Mouse (Mus musculus) CH12.LX (cell line): ENCODE measurements at regions not wholly inside any gene's neighbourhood (a gene's known extent, or its start where the extent isn't known, plus 50 kb on each side); places are given as distances from the start of the nearest gene placed in this dataset.

Source experiments
- DNase-seq: peaks from one replicate; pipeline ENCODE4 v3.0.0-alpha.2; 2013; ENCODE audit errors: extremely low read depth
- H3K27ac ChIP-seq: 2 replicates; pipeline ENCODE4 v1.5.1; 2012; ENCODE audit warnings: low read depth, mild to moderate bottlenecking, control low read depth, moderate library complexity; ENCODE audit not compliant: insufficient read depth
- H3K27me3 ChIP-seq: replicated peaks from 2 replicates; pipeline ENCODE3; 2012; ENCODE audit warnings: inconsistent platforms
- H3K36me3 ChIP-seq, 2 experiments: replicated peaks in 1 of 2; 2 replicates each; pipeline versions ENCODE3 to v1.6.1; 2012; ENCODE audit warnings: inconsistent platforms in 1 of 2, low read length in 1 of 2, mild to moderate bottlenecking in 1 of 2, mixed read lengths in 1 of 2, moderate library complexity in 1 of 2; ENCODE audit not compliant: control insufficient read depth in 1 of 2, insufficient read depth in 1 of 2
- H3K4me1 ChIP-seq, 2 experiments: 2 replicates each; pipeline ENCODE4 v1.6.1; 2012; ENCODE audit warnings: inconsistent platforms in 1 of 2, moderate library complexity in 1 of 2; ENCODE audit not compliant: insufficient read depth in 2 of 2, control insufficient read depth in 1 of 2
- H3K4me2 ChIP-seq: 2 replicates; pipeline ENCODE4 v1.6.1; 2012; ENCODE audit warnings: low read depth, mild to moderate bottlenecking, control low read depth; ENCODE audit not compliant: poor library complexity, insufficient read depth, severe bottlenecking
- H3K4me3 ChIP-seq, 3 experiments: fragments of 150-350 bp in 1 of 3; sonication (generic) in 1 of 3; replicated peaks in 1 of 3; 2 replicates each; pipeline versions ENCODE3 to v1.5.1; 2011 to 2012; ENCODE audit warnings: low read depth in 2 of 3, low read length in 2 of 3, mild to moderate bottlenecking in 2 of 3, moderate library complexity in 2 of 3, control low read depth in 1 of 3, improper control_type of control experiment in 1 of 3, inconsistent platforms in 1 of 3, mixed read lengths in 1 of 3; ENCODE audit not compliant: poor library complexity in 1 of 3
- H3K79me2 ChIP-seq: replicated peaks from 2 replicates; pipeline ENCODE4 v1.6.1; 2012; ENCODE audit warnings: mild to moderate bottlenecking, moderate library complexity; ENCODE audit not compliant: control insufficient read depth, poor library complexity, insufficient read depth, severe bottlenecking; ENCODE audit errors: extremely low read depth
- H3K9ac ChIP-seq: 2 replicates; pipeline ENCODE4 v1.6.1; 2012; ENCODE audit warnings: low read depth, mild to moderate bottlenecking, control low read depth, moderate library complexity; ENCODE audit not compliant: insufficient read depth
- H3K9me3 ChIP-seq: replicated peaks from 2 replicates; pipeline ENCODE3; 2012; ENCODE audit warnings: low read length, inconsistent platforms, mixed read lengths
- BHLHE40 ChIP-seq: IDR thresholded peaks from 2 replicates; pipeline ENCODE4 v1.6.1; 2011; ENCODE audit warnings: mild to moderate bottlenecking, low read depth, low read length, improper control_type of control experiment
- CHD2 ChIP-seq: IDR thresholded peaks from 2 replicates; pipeline ENCODE4 v1.6.1; 2011; ENCODE audit warnings: low read length, improper control_type of control experiment
- GABPA ChIP-seq: IDR thresholded peaks from 2 replicates; pipeline ENCODE4 v1.6.1; 2012; ENCODE audit warnings: low read depth, low read length, improper control_type of control experiment, inconsistent platforms; ENCODE audit not compliant: insufficient replicate concordance
- KAT2A ChIP-seq: IDR thresholded peaks from 2 replicates; pipeline ENCODE4 v1.6.1; 2012; ENCODE audit warnings: low read length, improper control_type of control experiment, inconsistent platforms; ENCODE audit not compliant: insufficient replicate concordance
- MAZ ChIP-seq: IDR thresholded peaks from 2 replicates; pipeline ENCODE4 v1.6.1; 2012; ENCODE audit warnings: low read depth, mild to moderate bottlenecking, inconsistent platforms, low read length, improper control_type of control experiment, moderate library complexity
- MXI1 ChIP-seq: IDR thresholded peaks from 2 replicates; pipeline ENCODE4 v1.6.1; 2011; ENCODE audit warnings: mild to moderate bottlenecking, low read depth, low read length, improper control_type of control experiment
- NELFE ChIP-seq: IDR thresholded peaks from 2 replicates; pipeline ENCODE4 v1.6.1; 2011; ENCODE audit warnings: low read depth, low read length, improper control_type of control experiment
- PAX5 ChIP-seq: IDR thresholded peaks from 2 replicates; pipeline ENCODE4 v1.6.1; 2012; ENCODE audit warnings: low read length, inconsistent platforms, mixed read lengths
- POLR2A ChIP-seq: IDR thresholded peaks from 2 replicates; pipeline ENCODE4 v1.6.1; 2011; ENCODE audit warnings: low read depth, mild to moderate bottlenecking, improper control_type of control experiment, low read length
- RAD21 ChIP-seq: IDR thresholded peaks from 2 replicates; pipeline ENCODE4 v1.6.1; 2011; ENCODE audit warnings: low read depth, mild to moderate bottlenecking, low read length, improper control_type of control experiment, moderate library complexity
- RCOR1 ChIP-seq: conservative IDR thresholded peaks from 2 replicates; pipeline ENCODE4 v1.6.1; 2012; ENCODE audit warnings: low read depth, mild to moderate bottlenecking, inconsistent platforms, low read length, improper control_type of control experiment
- SIN3A ChIP-seq: IDR thresholded peaks from 2 replicates; pipeline ENCODE4 v1.6.1; 2012; ENCODE audit warnings: low read length, improper control_type of control experiment, inconsistent platforms
- SMC3 ChIP-seq: IDR thresholded peaks from 2 replicates; pipeline ENCODE4 v1.6.1; 2011; ENCODE audit warnings: low read depth, low read length, improper control_type of control experiment
- TBP ChIP-seq: conservative IDR thresholded peaks from 2 replicates; pipeline ENCODE4 v1.6.1; 2011; ENCODE audit warnings: low read depth, low read length, improper control_type of control experiment
- TCF12 ChIP-seq: IDR thresholded peaks from 2 replicates; pipeline ENCODE4 v1.6.1; 2014; ENCODE audit warnings: low read depth, mild to moderate bottlenecking, inconsistent platforms, low read length, improper control_type of control experiment
- ZMIZ1 ChIP-seq: IDR thresholded peaks from 2 replicates; pipeline ENCODE4 v1.6.1; 2012; ENCODE audit warnings: low read depth, mild to moderate bottlenecking, inconsistent platforms, low read length, improper control_type of control experiment
- dilution Hi-C: fragments of 300-500 bp; cut with MboI; formaldehyde crosslinking; loops from 2 replicates; pipeline ENCODE4 v1.14.3; 2020; ENCODE audit warnings: low sequenced_read_pairs; ENCODE audit not compliant: extremely low pct_unique_long_range_greater_than_20kb, extremely low pct_ligation_motif_present
- in situ Hi-C: fragments of 300-500 bp; cut with MboI; formaldehyde crosslinking; loops from 3 replicates; pipeline ENCODE4 v1.14.3; 2019; ENCODE audit warnings: low sequenced_read_pairs, low pct_ligation_motif_present, low pct_unique_long_range_greater_than_20kb, mixed read lengths

DNA sequence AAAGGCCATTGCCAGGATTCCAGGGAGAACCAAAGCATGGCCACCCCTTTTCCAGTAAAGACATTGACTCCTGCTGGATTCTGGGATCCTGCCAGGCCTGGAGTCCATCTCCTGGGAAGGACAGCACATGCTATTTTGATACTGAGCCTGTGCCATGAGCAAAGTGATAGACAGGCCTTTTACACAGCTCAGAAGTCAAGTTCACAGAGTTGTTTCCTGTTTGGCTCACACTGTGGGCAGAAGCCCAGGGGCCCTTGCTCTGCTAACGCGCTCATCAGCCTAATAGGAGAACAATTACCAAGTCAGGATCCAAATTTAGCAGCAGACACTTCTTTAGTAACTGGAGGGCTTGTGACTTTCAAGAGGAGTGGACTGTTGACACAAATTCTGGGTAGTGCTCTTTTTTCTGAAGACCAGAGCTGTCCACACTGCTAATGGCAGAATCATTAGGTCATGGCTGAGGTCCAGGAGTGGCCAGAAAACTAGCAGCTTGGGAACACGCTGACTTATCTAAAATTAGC is 122.1 kb upstream of the Smim23 start:
- Histone ChIP-seq H3K4me1 (peaks cover 0 to 12% of the 10 kb centered on the region in 2 experiments; a peak in 2 of 4 replicates), H3K9ac (no peak overlapping the region), H3K9me3 (no peaks in the 10 kb centered on the region), H3K27me3 (peaks cover 11% of the 10 kb centered on the region), H3K36me3 (no peaks in the 10 kb centered on the region), H3K27ac (no peak overlapping the region)
- dilution Hi-C loops = no loop called here
- no peak for TF ChIP-seq CHD2
- no peak for TF ChIP-seq TCF12
- no peak for TF ChIP-seq KAT2A
- no peak for TF ChIP-seq SMC3
- TF ChIP-seq RAD21 = no peak
- no peak for TF ChIP-seq GABPA
- no peak for TF ChIP-seq RCOR1
- TF ChIP-seq PAX5 = no peak
- TF ChIP-seq SIN3A = no peak
- TF ChIP-seq, all 38 proteins: peak for 0
- Histone ChIP-seq H3K4me2 (no peak overlapping the region), H3K4me3 (no peak overlapping the region), H3K79me2 (no peaks in the 10 kb centered on the region)
- in situ Hi-C loops = no loop called here
- DNase-seq = peak; percentile 21

DNA sequence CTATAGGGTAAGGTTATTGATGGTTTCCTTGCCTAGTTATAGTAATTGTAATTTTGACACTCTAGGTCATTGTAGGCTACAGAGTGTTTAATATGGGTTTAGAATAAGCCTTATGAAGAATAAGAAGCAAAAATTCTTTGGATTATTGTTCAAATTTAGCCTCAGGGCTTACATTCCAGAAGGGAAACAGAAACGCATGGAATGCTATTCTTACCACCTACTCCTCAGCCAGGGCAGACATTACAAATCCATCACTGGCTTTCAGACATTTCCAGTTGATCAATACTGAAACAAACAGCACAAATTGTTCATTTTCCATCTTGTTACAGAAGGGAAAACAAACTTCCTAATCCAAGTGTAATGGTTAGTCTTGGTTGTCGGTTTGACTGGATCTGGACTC is 120.7 kb upstream of the Smim23 start:
- no peaks in the 10 kb centered on the region for H3K79me2 ChIP-seq
- TF ChIP-seq MAZ = no peak
- TF ChIP-seq MXI1 = no peak
- TF ChIP-seq SIN3A = no peak

DNA sequence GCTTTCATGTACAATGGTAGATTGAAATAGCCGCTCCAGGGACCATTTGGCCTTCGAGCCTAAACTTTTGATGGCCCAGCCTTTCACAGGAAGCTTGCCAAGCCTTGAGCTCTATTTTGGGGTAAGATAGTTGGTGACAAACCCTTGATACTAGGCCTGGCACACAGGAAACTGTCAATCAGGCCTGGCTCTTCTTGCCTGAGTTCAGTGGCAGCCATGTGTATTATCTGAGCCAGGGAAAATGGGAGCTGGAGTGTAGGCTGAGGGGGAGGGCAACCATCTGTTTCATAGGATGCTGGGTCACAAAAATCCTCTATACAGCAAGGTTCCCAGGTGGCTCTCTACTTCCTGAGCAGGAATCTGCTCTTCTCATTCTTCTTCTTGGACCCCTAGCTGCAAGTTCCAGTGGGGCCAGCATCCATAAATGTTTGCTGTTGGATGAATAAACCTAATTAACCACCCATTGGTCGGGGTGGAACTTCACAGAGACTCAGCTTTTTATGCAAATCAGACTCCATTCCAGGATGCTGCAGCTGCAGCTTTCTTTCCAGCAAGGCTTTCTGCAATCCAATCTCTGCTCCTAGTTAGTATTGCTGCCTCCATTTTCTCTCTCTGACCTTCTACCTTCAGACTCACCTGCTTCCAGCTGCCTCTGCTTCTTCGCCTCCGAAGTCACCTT is 117.1 kb upstream of the Smim23 start:
- in situ Hi-C loops (no loop called here), dilution Hi-C loops (no loop called here)

More for the DNA sequence above, 120.7 kb upstream of the Smim23 start:
- no peak overlapping the region for H3K27ac ChIP-seq
- H3K9ac ChIP-seq = no peak overlapping the region
- no peak overlapping the region for H3K4me3 ChIP-seq
- in situ Hi-C loops = no loop called here
- peaks cover 0 to 12% of the 10 kb centered on the region in 2 experiments; a peak in 2 of 4 replicates for H3K4me1 ChIP-seq
- peaks cover 11% of the 10 kb centered on the region for H3K27me3 ChIP-seq
- H3K4me2 ChIP-seq = no peak overlapping the region
- no peak for DNase-seq
- dilution Hi-C loops = no loop called here
- H3K36me3 ChIP-seq = no peaks in the 10 kb centered on the region
- no peaks in the 10 kb centered on the region for H3K9me3 ChIP-seq

More for the DNA sequence above, 117.1 kb upstream of the Smim23 start:
- no peak overlapping the region for H3K4me3 ChIP-seq
- no peak overlapping the region for H3K27ac ChIP-seq
- TF ChIP-seq BHLHE40 (no peak), ZMIZ1 (no peak), KAT2A (no peak), TBP (no peak), SMC3 (no peak), NELFE (no peak), POLR2A (no peak)
- H3K4me2 ChIP-seq = no peak overlapping the region
- no peak overlapping the region for H3K9ac ChIP-seq
- peaks cover 0 to 6% of the 10 kb centered on the region in 2 experiments; a peak in 2 of 4 replicates for H3K4me1 ChIP-seq
- DNase-seq = no peak
- H3K79me2 ChIP-seq = no peaks in the 10 kb centered on the region
- no peaks in the 10 kb centered on the region for H3K9me3 ChIP-seq
- H3K27me3 ChIP-seq = peaks cover 18% of the 10 kb centered on the region
- no peaks in the 10 kb centered on the region for H3K36me3 ChIP-seq
